ENCODE assay signal across 8 mouse cellular contexts in the genomic region with DNA sequence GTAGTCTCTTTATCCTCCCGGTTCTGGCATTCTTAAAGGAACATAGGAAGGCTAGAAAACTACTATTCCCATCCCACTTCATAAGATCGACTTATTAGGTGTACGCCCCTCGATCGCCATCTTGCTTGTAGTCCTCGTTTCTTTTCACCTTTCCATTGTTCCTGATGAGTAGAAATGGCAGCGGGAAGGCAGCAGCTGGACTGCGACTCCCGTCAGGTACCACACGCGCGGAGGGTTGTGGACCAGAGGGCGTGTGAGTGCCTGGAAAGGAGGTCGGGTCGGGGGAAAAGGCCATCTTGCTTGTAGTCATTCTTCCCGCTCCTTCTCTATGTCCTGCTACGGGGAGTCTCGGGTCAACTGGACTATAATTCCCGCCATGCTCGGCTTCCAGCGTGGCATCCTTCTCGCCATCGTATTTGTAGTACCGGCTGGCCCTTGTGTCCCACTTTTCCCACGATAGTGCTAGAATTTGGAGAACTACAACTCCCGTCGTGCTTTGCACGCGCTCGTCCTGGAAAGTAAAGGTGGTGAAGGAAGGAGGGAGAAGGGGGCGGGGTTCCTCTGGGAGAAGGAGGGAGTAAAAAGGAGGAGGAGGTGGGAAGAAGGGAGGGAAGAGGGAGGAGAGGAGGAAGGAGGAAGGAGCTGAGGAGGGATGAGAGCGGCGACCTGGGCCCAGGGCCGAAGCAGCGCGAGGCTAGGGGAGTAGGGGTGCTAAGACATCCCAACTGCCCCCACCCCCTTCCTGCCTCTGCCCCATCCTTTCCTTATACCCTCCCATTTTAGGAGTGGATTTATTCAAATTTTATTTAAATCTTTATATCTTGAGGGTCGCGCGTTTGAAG. TPM values are rescaled to one million over a fixed set of nuclear protein-coding genes. Genes with fewer than 3 reads are reported as not detected.
DNase-seq lines count a peak whose midpoint lies in the region; ATAC-seq and TF ChIP-seq lines count a peak whose summit lies in the region.

No protein-coding gene starts in this region.

- H3K4me2 ChIP-seq in forebrain, embryonic 15.5 days (replicated peaks) = peak overlapping the region; percentile 87

- peak overlapping the region; percentile 80 for H3K9ac ChIP-seq in ES-E14 (ENCODE audit: insufficient read depth, low read depth, low read length, poor library complexity, severe bottlenecking)
- H3K9ac ChIP-seq in forebrain, embryonic 15.5 days (replicated peaks) = peak overlapping the region; percentile 96

- H3K9me3 ChIP-seq in ES-E14 (ENCODE audit: control insufficient read depth, insufficient read depth, low read depth, low read length) = no peaks in the 10 kb centered on the region
- H3K9me3 ChIP-seq in forebrain, embryonic 15.5 days = no peaks in the 10 kb centered on the region

- H3K4me1 ChIP-seq in ES-E14 (ENCODE audit: control insufficient read depth in 2 of 2, insufficient read depth in 2 of 2, low read length in 2 of 2, poor library complexity in 1 of 2) = peaks cover 0 to 18% of the 10 kb centered on the region in 2 experiments; a peak in 2 of 4 replicates
- H3K4me1 ChIP-seq in forebrain, embryonic 15.5 days = peaks cover 20% of the 10 kb centered on the region
- peaks cover 10% of the 10 kb centered on the region; the same call in 1 of the 2 replicates for H3K4me1 ChIP-seq in lung, adult 2 months (ENCODE audit: control insufficient read depth, insufficient read depth, low read length)
- peaks cover 27% of the 10 kb centered on the region for H3K4me1 ChIP-seq in olfactory bulb, adult 2 months (ENCODE audit: control insufficient read depth, insufficient read depth, low read length)
- peaks cover 15% of the 10 kb centered on the region for H3K4me1 ChIP-seq in thymus, adult 2 months (replicated peaks; ENCODE audit: control insufficient read depth, insufficient read depth, low read length)

- peak; percentile 90 for ATAC-seq in forebrain, embryonic 15.5 days (replicated peaks)

- peak overlapping the region; percentile 73 to 88 for H3K4me3 ChIP-seq in ES-E14 (ENCODE audit: insufficient read depth in 1 of 2, low read depth in 1 of 2, low read length in 2 of 2, poor library complexity in 1 of 2, severe bottlenecking in 1 of 2)
- peak overlapping the region; percentile 95 for H3K4me3 ChIP-seq in forebrain, embryonic 15.5 days
- peak overlapping the region; percentile 68 for H3K4me3 ChIP-seq in lung, adult 2 months (replicated peaks; ENCODE audit: extremely low read depth, low read depth, low read length)
- peak overlapping the region; percentile 60 for H3K4me3 ChIP-seq in olfactory bulb, adult 2 months (ENCODE audit: insufficient read depth, low read depth, low read length)
- H3K4me3 ChIP-seq in thymus, adult 2 months (ENCODE audit: control insufficient read depth, insufficient read depth, low read length) = peak overlapping the region; percentile 81

- peak; percentile 96 for DNase-seq in ES-E14 (ENCODE audit: low read depth, low spot score)
- peak; percentile 99 for DNase-seq in cerebellum, adult 11-12 months
- DNase-seq in heart, postnatal 25 days (ENCODE audit: low spot score) = peak; percentile 97
- peak; percentile 98 to 99 for DNase-seq in layer of hippocampus, adult 18-20 months (ENCODE audit: low spot score in 2 of 2)
- peak; percentile 92 for DNase-seq in lung, adult 2 months
- DNase-seq in thymus, adult 2 months = peak; percentile 76

- H3K27me3 ChIP-seq in forebrain, embryonic 15.5 days = no peaks in the 10 kb centered on the region
- no peaks in the 10 kb centered on the region for H3K27me3 ChIP-seq in thymus, adult 2 months (ENCODE audit: control insufficient read depth, insufficient read depth, low read length)

- TF ChIP-seq CTCF in lung, adult 2 months (IDR thresholded peaks at IDR 0.05; ENCODE audit: insufficient read depth, low read length) = no peak
- no peak for TF ChIP-seq CTCF in olfactory bulb, adult 2 months (IDR thresholded peaks at IDR 0.05; ENCODE audit: insufficient read depth, low read depth, low read length)
- 0 out of 2 replicates have a peak, but pooled peaks have one; percentile 3 for TF ChIP-seq CTCF in thymus, adult 2 months (IDR thresholded peaks at IDR 0.05; ENCODE audit: borderline replicate concordance, control insufficient read depth, extremely low read depth, insufficient read depth, low read length, poor library complexity)

- in situ Hi-C loops in ES-E14 (cut with MboI; ENCODE audit: low sequenced_read_pairs in 2 of 2, unreplicated experiment in 2 of 2) = no loop called here

- WGBS in forebrain, embryonic 15.5 days = under 1% methylated on average over 38 of the region's 39 CpGs
- WGBS in lung, adult 2 months = under 1% methylated on average over 39 of the region's 39 CpGs
- WGBS in olfactory bulb, adult 2 months = under 1% methylated on average over 39 of the region's 39 CpGs
- WGBS in thymus, adult 2 months = under 1% methylated on average over 39 of the region's 39 CpGs

- peaks cover 27% of the 10 kb centered on the region for H3K36me3 ChIP-seq in ES-E14 (ENCODE audit: control insufficient read depth, insufficient read depth, low read length, poor library complexity, severe bottlenecking)
- H3K36me3 ChIP-seq in forebrain, embryonic 15.5 days = peaks cover 25% of the 10 kb centered on the region
- H3K36me3 ChIP-seq in thymus, adult 2 months (ENCODE audit: control insufficient read depth, insufficient read depth, low read length) = peaks cover 7% of the 10 kb centered on the region; the same call in 1 of the 2 replicates

- peak; percentile 81; the same call in 1 of the 2 replicates for TF ChIP-seq POLR2A in lung, adult 2 months (IDR thresholded peaks at IDR 0.05; ENCODE audit: borderline replicate concordance, extremely low read depth, low read depth, low read length)
- peak; percentile 51 for TF ChIP-seq POLR2A in olfactory bulb, adult 2 months (IDR thresholded peaks at IDR 0.05; ENCODE audit: insufficient read depth, low read depth, low read length)
- peak; percentile 14; the same call in 1 of the 2 replicates for TF ChIP-seq POLR2A in thymus, adult 2 months (IDR thresholded peaks at IDR 0.05; ENCODE audit: control insufficient read depth, extremely low read depth, insufficient read depth, low read length, poor library complexity)

- intact Hi-C loops in heart, postnatal 25 days (cut with DNase I) = loop anchor here (5.0 kb wide), 1 partner anchor 34 kb away; a partner anchor contains a TSS

- H3K27ac ChIP-seq in ES-E14 (ENCODE audit: insufficient read depth, low read depth, low read length, poor library complexity, severe bottlenecking) = peak overlapping the region; percentile 93
- H3K27ac ChIP-seq in forebrain, embryonic 15.5 days (replicated peaks) = peak overlapping the region; percentile 96
- peak overlapping the region; percentile 58 for H3K27ac ChIP-seq in olfactory bulb, adult 2 months (ENCODE audit: insufficient read depth, low read depth, low read length)
- peak overlapping the region; percentile 64 for H3K27ac ChIP-seq in thymus, adult 2 months (ENCODE audit: control insufficient read depth, insufficient read depth, low read length)

TF ChIP-seq in ES-E14, 5 proteins besides CTCF, POLR2A, EP300 and RAD21 (continues in another document):
- TF ChIP-seq MAFK (IDR thresholded peaks at IDR 0.05; ENCODE audit: insufficient read depth, low read depth, low read length) (no peak), ZC3H11A (IDR thresholded peaks at IDR 0.05; ENCODE audit: borderline replicate concordance, low read depth, low read length) (no peak), CHD2 (IDR thresholded peaks at IDR 0.05; ENCODE audit: low read depth, low read length) (0 out of 2 replicates have a peak, but pooled peaks have one; percentile 12)

RNA-seq across cellular contexts. Expression of a gene that starts 1.5 kb away (rescaled TPM):
- 86.9 and 93.0 TPM in 2 replicates for total RNA-seq in ES-E14 (2012; rRNA removed)
- polyA plus RNA-seq in forebrain, embryonic 15.5 days (2015; fragmentation: Nextera tagmentation; extraction: Ambion mirVana) = 9.4 and 10.5 TPM in 2 replicates
- 1 to 10 TPM; 3.0 to 4.2 TPM for total RNA-seq in heart, postnatal 25 days (2021)
- 10 to 100 TPM; 59.2 to 59.7 TPM for total RNA-seq in layer of hippocampus, adult 18-20 months (2021)
- polyA plus RNA-seq in lung, adult 2 months (2012; rRNA removed) = 25.9 and 27.3 TPM in 2 replicates
- not detected in 2 replicates for polyA plus RNA-seq in olfactory bulb, adult 2 months (2012; ENCODE audit: insufficient read depth, insufficient read length, low replicate concordance, missing spikeins)
- polyA plus RNA-seq in thymus, adult 2 months (2012; rRNA removed) = 38.9 and 43.7 TPM in 2 replicates

RNA-seq across cellular contexts. Expression of a gene that starts 13.9 kb away (rescaled TPM):
- 0.69 and 0.71 TPM in 2 replicates for total RNA-seq in ES-E14 (2012; rRNA removed)
- 0.10 and 0.19 TPM in 2 replicates for polyA plus RNA-seq in forebrain, embryonic 15.5 days (2015; fragmentation: Nextera tagmentation; extraction: Ambion mirVana)
- total RNA-seq in heart, postnatal 25 days (2021) = not detected
- total RNA-seq in layer of hippocampus, adult 18-20 months (2021) = not detected
- polyA plus RNA-seq in lung, adult 2 months (2012; rRNA removed) = not detected in 2 replicates
- polyA plus RNA-seq in olfactory bulb, adult 2 months (2012; ENCODE audit: insufficient read depth, insufficient read length, low replicate concordance, missing spikeins) = not detected in 2 replicates
- polyA plus RNA-seq in thymus, adult 2 months (2012; rRNA removed) = not detected in 2 replicates

RNA-seq across cellular contexts. Expression of a gene that starts 23.7 kb away (rescaled TPM):
- 14.0 and 30.7 TPM in 2 replicates for total RNA-seq in ES-E14 (2012; rRNA removed)
- 8.7 and 8.8 TPM in 2 replicates for polyA plus RNA-seq in forebrain, embryonic 15.5 days (2015; fragmentation: Nextera tagmentation; extraction: Ambion mirVana)
- total RNA-seq in heart, postnatal 25 days (2021) = 10 to 100 TPM; 16.5 to 19.4 TPM
- total RNA-seq in layer of hippocampus, adult 18-20 months (2021) = 10 to 100 TPM; 25.9 to 29.3 TPM
- polyA plus RNA-seq in lung, adult 2 months (2012; rRNA removed) = 39.1 and 45.6 TPM in 2 replicates
- polyA plus RNA-seq in olfactory bulb, adult 2 months (2012; ENCODE audit: insufficient read depth, insufficient read length, low replicate concordance, missing spikeins) = not detected in 2 replicates
- 23.8 and 27.0 TPM in 2 replicates for polyA plus RNA-seq in thymus, adult 2 months (2012; rRNA removed)

RNA-seq across cellular contexts. Expression of a gene that starts 30.6 kb away (rescaled TPM):
- total RNA-seq in ES-E14 (2012; rRNA removed) = 22.6 and 24.4 TPM in 2 replicates
- 22.4 and 24.8 TPM in 2 replicates for polyA plus RNA-seq in forebrain, embryonic 15.5 days (2015; fragmentation: Nextera tagmentation; extraction: Ambion mirVana)
- total RNA-seq in heart, postnatal 25 days (2021) = 10 to 100 TPM; 18.8 to 21.1 TPM
- 10 to 100 TPM; 35.4 to 44.6 TPM for total RNA-seq in layer of hippocampus, adult 18-20 months (2021)
- polyA plus RNA-seq in lung, adult 2 months (2012; rRNA removed) = 10.8 and 15.6 TPM in 2 replicates
- polyA plus RNA-seq in olfactory bulb, adult 2 months (2012; ENCODE audit: insufficient read depth, insufficient read length, low replicate concordance, missing spikeins) = 526 TPM in 1 of 2 replicates, not detected in the other
- polyA plus RNA-seq in thymus, adult 2 months (2012; rRNA removed) = 29.9 and 36.7 TPM in 2 replicates

RNA-seq across cellular contexts. Expression of a gene that starts 33.3 kb away (rescaled TPM):
- total RNA-seq in ES-E14 (2012; rRNA removed) = 2.3 and 3.0 TPM in 2 replicates
- 3.8 and 5.8 TPM in 2 replicates for polyA plus RNA-seq in forebrain, embryonic 15.5 days (2015; fragmentation: Nextera tagmentation; extraction: Ambion mirVana)
- total RNA-seq in heart, postnatal 25 days (2021) = 1 to 10 TPM; 7.1 to 9.3 TPM
- 1 to 10 TPM; 3.5 to 4.6 TPM for total RNA-seq in layer of hippocampus, adult 18-20 months (2021)
- polyA plus RNA-seq in lung, adult 2 months (2012; rRNA removed) = 20.1 and 21.1 TPM in 2 replicates
- polyA plus RNA-seq in olfactory bulb, adult 2 months (2012; ENCODE audit: insufficient read depth, insufficient read length, low replicate concordance, missing spikeins) = not detected in 2 replicates
- polyA plus RNA-seq in thymus, adult 2 months (2012; rRNA removed) = 15.8 and 16.3 TPM in 2 replicates

Comparison
In these comparisons a context has a peak if more than half of its experiments do, and no peak if none do; other contexts are left out.
1. Peak in every context shown above with its lines: DNase-seq, ATAC-seq, H3K4me3 ChIP-seq and H3K27ac ChIP-seq.
2. POLR2A ChIP-seq: peak in every context shown above with its lines; median percentile 81 in lung, adult 2 months; 51 in olfactory bulb, adult 2 months; 14 in thymus, adult 2 months.